Mouse (Mus musculus) heart, postnatal 0 days (tissue): ENCODE results near the gene Zswim9. TPM values are rescaled to one million over a fixed set of nuclear protein-coding genes. Genes with fewer than 3 reads are reported as not detected.

Source experiments
- ATAC-seq: fragments of 200-750 bp; cut with Nextera tagmentation; 2 replicates; pipeline ENCODE4 v1.8.0; 2017; ENCODE audit warnings: low read depth, moderate number of reproducible peaks, moderate library complexity; ENCODE audit not compliant: insufficient read depth
- DNase-seq: peaks from one replicate; pipeline ENCODE4 v3.0.0-alpha.2; 2016; ENCODE audit warnings: low spot score
- H3K27ac ChIP-seq: fragments of 300-500 bp; sonication (generic); 2 replicates; pipeline ENCODE4 v1.5.1; 2014; ENCODE audit warnings: low read depth, mild to moderate bottlenecking
- H3K27me3 ChIP-seq: fragments of 300-500 bp; sonication (generic); 2 replicates; pipeline ENCODE4 v1.6.1; 2014; ENCODE audit warnings: low read length, mixed read lengths; ENCODE audit not compliant: control insufficient read depth, insufficient read depth
- H3K36me3 ChIP-seq: fragments of 300-500 bp; sonication (generic); replicated peaks from 2 replicates; pipeline ENCODE4 v1.6.1; 2014; ENCODE audit warnings: low read length, mixed read lengths; ENCODE audit not compliant: control insufficient read depth, insufficient read depth
- H3K4me1 ChIP-seq: fragments of 300-500 bp; sonication (generic); 2 replicates; pipeline ENCODE4 v1.6.1; 2014; ENCODE audit warnings: antibody characterized with exemption; ENCODE audit not compliant: control insufficient read depth, insufficient read depth
- H3K4me2 ChIP-seq: fragments of 300-500 bp; sonication (generic); 2 replicates; pipeline ENCODE4 v1.6.1; 2014; ENCODE audit warnings: low read depth, mild to moderate bottlenecking, low read length, moderate library complexity
- H3K4me3 ChIP-seq: fragments of 300-500 bp; sonication (generic); 2 replicates; pipeline ENCODE4 v1.5.1; 2014; ENCODE audit warnings: low read depth, low read length
- H3K9ac ChIP-seq: fragments of 300-500 bp; sonication (generic); replicated peaks from 2 replicates; pipeline ENCODE4 v1.6.1; 2014; ENCODE audit warnings: low read depth, low read length, mixed read lengths
- H3K9me3 ChIP-seq: fragments of 300-500 bp; sonication (generic); replicated peaks from 2 replicates; pipeline ENCODE4 v1.6.1; 2016; ENCODE audit warnings: low read length; ENCODE audit not compliant: control insufficient read depth
- CTCF ChIP-seq: IDR thresholded peaks from 2 replicates; pipeline ENCODE4 v1.5.1; 2016; ENCODE audit warnings: antibody characterized with exemption, control low read depth, low read depth
- EP300 ChIP-seq: IDR thresholded peaks from 2 replicates; pipeline ENCODE4 v1.6.1; 2016; ENCODE audit warnings: antibody characterized with exemption, low read depth
- WGBS: fragments of 180-500 bp; shearing (Covaris S2); extraction: QIAGEN DNeasy Blood & Tissue Kit; methylation state at CpG from one replicate; pipeline ENCODE4 v1.1.7; 2014; 5-methylcytosine and 5-hydroxymethylcytosine counted together
- polyA plus RNA-seq: library from polyadenylated mRNA; unstranded; fragments of >200 nt; fragmentation: Nextera tagmentation; extraction: Ambion mirVana; gene quantifications from 2 replicates; pipeline ENCODE4 v1.2.1, GENCODE M21; 2015
- total RNA-seq: library from RNA; depleted of rRNA; stranded (reverse); fragments of >200 nt; gene quantifications from 2 replicates; pipeline ENCODE4 v1.2.3, GENCODE M21; 2014; ENCODE audit warnings: low replicate concordance; rRNA removed

Gene Zswim9
- total RNA-seq (0.99 and 1.6 TPM in 2 replicates), polyA plus RNA-seq (3.6 and 5.7 TPM in 2 replicates)

GRCm38 (mm10) chr7:13278308-13278891, at the start of gene Zswim9:
Zswim9 (minus strand) TSS chr7:13278721.
- peaks cover 18% of the 10 kb centered on the region for H3K36me3 ChIP-seq

DNA sequence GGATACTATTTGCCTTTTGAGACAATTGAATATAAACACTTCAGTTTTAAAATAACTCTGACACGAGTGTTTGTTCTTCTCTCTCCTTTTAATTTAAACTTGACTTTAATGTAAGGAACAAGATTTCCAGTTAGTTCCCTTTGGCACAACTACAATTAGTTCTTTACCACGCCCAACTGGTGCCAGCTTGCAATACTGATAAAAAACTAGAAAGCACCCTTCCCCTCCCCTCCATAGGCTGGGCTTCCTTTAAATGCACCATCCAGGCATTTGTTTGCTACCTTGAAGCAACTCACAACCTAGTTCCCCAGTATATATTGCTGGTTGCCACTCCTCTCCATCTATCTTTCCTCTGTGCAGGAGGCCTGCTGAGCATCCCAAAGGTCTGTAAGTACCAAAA, 45.8 kb upstream of the Zswim9 start, which contains the start of gene Pla2g4c:
Gene Pla2g4c, plus strand, starts transcription at position 340 of the 400 bp plus-strand sequence.
- DNase-seq: no peak
- TF ChIP-seq EP300 (no peak), CTCF (no peak)
- Histone ChIP-seq H3K4me3 (no peak within 1 kb of the TSS), H3K4me2 (no peak within 1 kb of the TSS), H3K4me1 (no peaks in the 10 kb centered on the region), H3K9ac (no peak within 1 kb of the TSS), H3K36me3 (no peaks in the 10 kb centered on the region), H3K27ac (no peak within 1 kb of the TSS), H3K9me3 (no peaks in the 10 kb centered on the region), H3K27me3 (no peaks in the 10 kb centered on the region)
- WGBS: 65% methylated on average over 2 of the region's 2 CpGs
- ATAC-seq: no peak

More at GRCm38 (mm10) chr7:13278308-13278891, at the start of gene Zswim9:
- Histone ChIP-seq H3K9ac (peak within 1 kb of the TSS; percentile 66), H3K27ac (peak within 1 kb of the TSS; percentile 85), H3K4me2 (peak within 1 kb of the TSS; percentile 74), H3K9me3 (no peaks in the 10 kb centered on the region), H3K4me1 (peaks cover 4% of the 10 kb centered on the region; the same call in 1 of the 2 replicates), H3K27me3 (no peaks in the 10 kb centered on the region), H3K4me3 (peak within 1 kb of the TSS; percentile 84)
- WGBS: under 1% methylated on average over 39 of the region's 39 CpGs
- DNase-seq: peak; percentile 90
- ATAC-seq: peak; percentile 99
- TF ChIP-seq EP300 (no peak), CTCF (no peak)

GRCm38 (mm10) chr7:13321424-13321823, 42.9 kb upstream of the Zswim9 start:
- Histone ChIP-seq H3K36me3 (no peaks in the 10 kb centered on the region), H3K4me3 (no peak overlapping the region), H3K9me3 (no peaks in the 10 kb centered on the region), H3K4me2 (no peak overlapping the region), H3K4me1 (no peaks in the 10 kb centered on the region), H3K27me3 (no peaks in the 10 kb centered on the region), H3K9ac (no peak overlapping the region), H3K27ac (no peak overlapping the region)
- DNase-seq: no peak
- ATAC-seq: no peak
- TF ChIP-seq CTCF (no peak), EP300 (no peak)
- WGBS: 83% methylated on average over 3 of the region's 3 CpGs

- Histone ChIP-seq H3K4me1 (peaks cover 5% of the 10 kb centered on the region; the same call in 1 of the 2 replicates), H3K36me3 (peaks cover 20% of the 10 kb centered on the region), H3K27ac (no peak overlapping the region), H3K9ac (no peak overlapping the region), H3K27me3 (no peaks in the 10 kb centered on the region), H3K9me3 (no peaks in the 10 kb centered on the region), H3K4me3 (no peak overlapping the region), H3K4me2 (no peak overlapping the region)
- DNase-seq (no peak), ATAC-seq (no peak)
- WGBS: 45% methylated on average over 5 of the region's 5 CpGs
- TF ChIP-seq EP300 (no peak), CTCF (no peak)
Measured at GRCm38 (mm10) chr7:13314095-13314597, 35.6 kb upstream of the Zswim9 start.

- Histone ChIP-seq H3K27me3 (no peaks in the 10 kb centered on the region), H3K36me3 (peaks cover 45% of the 10 kb centered on the region), H3K4me2 (no peak overlapping the region), H3K9me3 (no peaks in the 10 kb centered on the region), H3K27ac (no peak overlapping the region), H3K9ac (no peak overlapping the region), H3K4me3 (no peak overlapping the region), H3K4me1 (peaks cover 5% of the 10 kb centered on the region; the same call in 1 of the 2 replicates)
- DNase-seq (no peak), ATAC-seq (no peak)
- TF ChIP-seq EP300: no peak
- TF ChIP-seq CTCF: no peak
- 98% methylated on average over 4 of the region's 4 CpGs for WGBS
Measured at GRCm38 (mm10) chr7:13311401-13311800, 32.9 kb upstream of the Zswim9 start.
